Comparison of ENCODE assay signal across 9 mouse cellular contexts in the genomic region with DNA sequence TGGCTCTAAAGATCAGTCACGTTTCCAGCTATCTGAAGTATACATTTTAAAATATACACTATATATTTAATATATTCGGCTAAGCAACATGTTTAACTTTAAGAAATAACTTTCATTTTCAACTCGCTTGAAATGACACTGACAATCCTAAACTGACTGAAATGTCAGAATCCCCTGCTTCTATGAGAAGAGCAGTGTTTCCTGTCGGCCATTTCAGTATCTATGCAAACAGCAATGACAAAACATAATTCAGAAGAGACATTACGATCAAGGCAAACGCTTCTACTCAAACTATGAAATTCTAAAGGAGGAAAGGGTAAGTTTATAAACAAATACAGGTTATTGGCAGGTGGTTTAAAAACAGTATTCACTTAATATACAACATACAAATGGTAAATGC.
"Had no signal": no experiment of that assay in that cellular context is flagged by ENCODE, and none has a peak within 500 bp of the region (broad histone marks: within the 10 kb centered on the region; RNA-seq: fewer than 3 reads in every experiment).

No protein-coding gene starts in this region.

- H3K27me3 ChIP-seq: liver, embryonic 15.5 days; midbrain, embryonic 15.5 days had no signal

- H3K4me1 ChIP-seq: limb, embryonic 10.5 days had no signal

- H3K9ac ChIP-seq: liver, embryonic 15.5 days; midbrain, embryonic 15.5 days had no signal

- H3K4me3 ChIP-seq: limb, embryonic 10.5 days; liver, embryonic 15.5 days; midbrain, embryonic 15.5 days had no signal

- ATAC-seq: midbrain, embryonic 15.5 days had no signal

- DNase-seq: lung, adult 2 months; lung, postnatal 36 days; thymus, adult 18-20 months; thymus, postnatal 14 days had no signal

- H3K9me3 ChIP-seq: limb, embryonic 10.5 days; liver, embryonic 15.5 days; midbrain, embryonic 15.5 days had no signal

- H3K27ac ChIP-seq: limb, embryonic 10.5 days; liver, embryonic 15.5 days; midbrain, embryonic 15.5 days had no signal

- H3K4me2 ChIP-seq: liver, embryonic 11.5 days; liver, embryonic 15.5 days; midbrain, embryonic 11.5 days; midbrain, embryonic 15.5 days had no signal
